Mouse (Mus musculus) stomach, postnatal 0 days (tissue): ENCODE results near the gene Igsf3. TPM values are rescaled to one million over a fixed set of nuclear protein-coding genes. Genes with fewer than 3 reads are reported as not detected.

ENCODE experiments used
- ATAC-seq: fragments of 200-750 bp; cut with Nextera tagmentation; 2 replicates; pipeline ENCODE4 v1.8.0; 2017; ENCODE audit not compliant: low FRiP score, low TSS enrichment
- DNase-seq: peaks from one replicate; pipeline ENCODE4 v3.0.0-alpha.2; 2016; ENCODE audit warnings: low spot score
- H3K27ac ChIP-seq: fragments of 300-500 bp; sonication (generic); replicated peaks from 2 replicates; pipeline ENCODE4 v1.5.1; 2014; ENCODE audit warnings: mild to moderate bottlenecking, control low read depth
- H3K27me3 ChIP-seq: fragments of 300-500 bp; sonication (generic); 2 replicates; pipeline ENCODE4 v1.6.1; 2014; ENCODE audit warnings: low read length; ENCODE audit not compliant: control insufficient read depth, insufficient read depth
- H3K36me3 ChIP-seq: fragments of 300-500 bp; sonication (generic); 2 replicates; pipeline ENCODE4 v1.6.1; 2014; ENCODE audit warnings: low read length, mixed read lengths; ENCODE audit not compliant: control insufficient read depth, insufficient read depth
- H3K4me1 ChIP-seq: fragments of 300-500 bp; sonication (generic); replicated peaks from 2 replicates; pipeline ENCODE4 v1.6.1; 2014; ENCODE audit warnings: antibody characterized with exemption; ENCODE audit not compliant: control insufficient read depth, insufficient read depth
- H3K4me2 ChIP-seq: fragments of 300-500 bp; sonication (generic); replicated peaks from 2 replicates; pipeline ENCODE4 v1.6.1; 2014; ENCODE audit warnings: low read depth, mild to moderate bottlenecking, control low read depth, moderate library complexity
- H3K4me3 ChIP-seq: fragments of 300-500 bp; sonication (generic); 2 replicates; pipeline ENCODE4 v1.5.1; 2014; ENCODE audit warnings: low read depth, low read length, control low read depth
- H3K9ac ChIP-seq: fragments of 300-500 bp; sonication (generic); 2 replicates; pipeline ENCODE4 v1.6.1; 2014; ENCODE audit warnings: mild to moderate bottlenecking, low read length, control low read depth, mixed read lengths
- H3K9me3 ChIP-seq: fragments of 300-500 bp; sonication (generic); 2 replicates; pipeline ENCODE4 v1.6.1; 2016; ENCODE audit warnings: low read length; ENCODE audit not compliant: control insufficient read depth
- CTCF ChIP-seq: IDR thresholded peaks from 2 replicates; pipeline ENCODE4 v1.5.1; 2016; ENCODE audit warnings: antibody characterized with exemption, low read depth, mild to moderate bottlenecking, moderate library complexity
- EP300 ChIP-seq: optimal IDR thresholded peaks from 2 replicates; pipeline ENCODE3; 2016; ENCODE audit warnings: antibody characterized with exemption
- WGBS: fragments of 180-500 bp; shearing (Covaris S2); extraction: QIAGEN DNeasy Blood & Tissue Kit; methylation state at CpG from one replicate; pipeline ENCODE4 v1.1.7; 2014; 5-methylcytosine and 5-hydroxymethylcytosine counted together
- polyA plus RNA-seq: library from polyadenylated mRNA; unstranded; fragments of >200 nt; fragmentation: Nextera tagmentation; extraction: Ambion mirVana; gene quantifications from 2 replicates; pipeline ENCODE4 v1.2.1, GENCODE M21; 2015

Gene Igsf3
- polyA plus RNA-seq, 1 experiment from 2014 or later = 12.4 TPM

DNA sequence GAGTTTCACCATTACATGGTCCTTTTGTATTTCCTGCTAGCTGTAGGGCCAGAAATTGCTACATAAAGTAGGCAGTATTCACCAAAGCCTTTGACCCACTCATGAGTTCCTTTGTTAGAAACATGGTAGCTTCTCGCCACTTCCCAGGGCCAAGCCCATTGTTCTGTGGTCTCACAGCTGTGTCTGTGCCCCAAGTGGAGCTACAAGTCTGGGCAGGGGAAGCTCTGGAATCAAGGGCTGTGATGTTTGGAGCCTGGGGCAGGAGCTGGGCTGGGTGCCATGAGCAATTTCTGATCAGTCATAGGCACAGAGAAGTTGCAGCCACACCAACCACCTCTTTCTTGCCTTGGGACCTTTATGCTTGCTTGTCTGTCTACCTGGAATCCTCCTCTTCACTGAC, 30.1 kb upstream of the Igsf3 start:
- no peaks in the 10 kb centered on the region for H3K9me3 ChIP-seq
- DNase-seq (no peak), ATAC-seq (no peak)
- 60% methylated on average over 1 of the region's 1 CpGs for WGBS
- no peak overlapping the region for H3K4me2 ChIP-seq
- H3K27ac ChIP-seq = no peak overlapping the region
- H3K9ac ChIP-seq = no peak overlapping the region
- H3K4me3 ChIP-seq = no peak overlapping the region
- H3K4me1 ChIP-seq = no peaks in the 10 kb centered on the region; the same call in 1 of the 2 replicates
- H3K36me3 ChIP-seq = no peaks in the 10 kb centered on the region
- H3K27me3 ChIP-seq = no peaks in the 10 kb centered on the region
- no peak for TF ChIP-seq EP300
- TF ChIP-seq CTCF = no peak

DNA sequence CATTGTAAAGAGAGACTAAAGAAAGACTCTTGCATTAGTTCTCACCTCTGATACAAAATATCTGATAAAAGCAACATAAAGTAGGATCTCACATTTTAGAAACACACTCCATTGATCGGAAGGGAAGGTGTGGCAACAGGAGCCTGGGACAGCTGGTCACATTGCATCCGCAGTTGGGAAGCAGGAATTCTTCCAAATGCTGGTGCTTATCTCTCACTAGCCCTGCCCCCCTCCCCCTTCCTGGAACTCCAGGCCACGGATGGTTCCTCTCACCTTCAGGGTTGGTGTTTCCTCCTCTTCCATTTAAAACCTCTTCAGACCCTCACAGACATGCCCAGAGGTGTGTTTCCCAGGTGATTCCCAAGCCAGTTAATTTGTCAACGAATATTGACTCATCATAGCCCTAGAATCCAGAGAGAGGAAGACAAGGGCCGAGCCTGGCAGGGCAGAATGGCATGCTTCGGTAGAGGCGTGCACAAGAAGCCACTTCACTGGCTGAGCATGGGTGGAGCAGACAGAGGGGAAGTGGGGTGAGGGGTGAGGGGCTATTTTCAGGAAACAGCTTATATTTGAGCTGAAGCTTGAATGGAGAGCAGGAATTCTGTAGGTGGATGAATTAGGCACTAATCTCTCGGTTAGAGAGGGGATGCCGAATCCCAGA, 28.3 kb upstream of the Igsf3 start:
- 42% methylated on average over 9 of the region's 9 CpGs for WGBS
- no peak for DNase-seq
- Histone ChIP-seq H3K4me2 (no peak overlapping the region), H3K4me1 (no peaks in the 10 kb centered on the region; the same call in 1 of the 2 replicates), H3K27ac (no peak overlapping the region), H3K9ac (no peak overlapping the region), H3K4me3 (no peak overlapping the region), H3K27me3 (no peaks in the 10 kb centered on the region), H3K36me3 (no peaks in the 10 kb centered on the region), H3K9me3 (no peaks in the 10 kb centered on the region)
- TF ChIP-seq CTCF = no peak
- TF ChIP-seq EP300 = no peak
- ATAC-seq = no peak

DNA sequence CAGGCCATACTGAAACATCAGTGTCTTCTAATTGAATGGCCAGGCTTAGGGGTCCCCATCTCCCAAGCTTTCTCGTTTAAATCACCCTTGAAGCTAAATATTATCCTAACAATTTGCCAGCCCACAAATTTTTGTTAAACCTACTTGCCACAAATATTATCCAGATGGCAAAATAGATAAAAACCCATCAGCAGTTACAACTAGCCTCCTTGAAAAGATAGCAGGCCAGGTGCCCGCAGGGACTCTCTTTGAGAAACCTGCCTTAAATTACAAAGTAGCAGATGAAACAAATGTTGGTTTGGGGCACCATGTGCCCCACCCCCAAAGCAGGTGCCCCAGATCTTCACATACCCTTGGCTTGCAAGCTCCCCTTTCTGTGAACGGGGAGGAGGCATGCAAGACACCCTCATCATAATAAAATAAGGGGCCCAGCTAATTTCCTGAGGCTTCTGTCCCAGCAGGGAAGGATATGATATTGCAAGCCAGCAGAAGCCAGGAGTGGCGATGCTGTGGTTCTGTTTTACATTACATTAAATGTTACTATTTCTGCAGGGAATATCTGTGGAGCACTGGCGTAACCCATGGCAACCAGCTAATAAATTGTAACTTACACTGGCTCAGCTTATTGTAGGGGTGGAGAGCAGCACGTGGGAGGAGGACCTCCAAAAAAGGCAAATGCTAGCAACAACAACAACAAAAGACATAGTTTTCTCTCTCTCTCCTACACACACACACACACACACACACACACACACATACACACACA, 27.2 kb upstream of the Igsf3 start:
- H3K4me3 ChIP-seq = no peak overlapping the region
- TF ChIP-seq CTCF (no peak), EP300 (no peak)
- ATAC-seq = no peak
- H3K27ac ChIP-seq = no peak overlapping the region
- no peaks in the 10 kb centered on the region for H3K36me3 ChIP-seq
- DNase-seq = no peak
- H3K4me1 ChIP-seq = no peaks in the 10 kb centered on the region; the same call in 1 of the 2 replicates
- no peaks in the 10 kb centered on the region for H3K9me3 ChIP-seq
- WGBS = 49% methylated on average over 6 of the region's 6 CpGs
- H3K4me2 ChIP-seq = no peak overlapping the region
- H3K27me3 ChIP-seq = no peaks in the 10 kb centered on the region
- no peak overlapping the region for H3K9ac ChIP-seq

DNA sequence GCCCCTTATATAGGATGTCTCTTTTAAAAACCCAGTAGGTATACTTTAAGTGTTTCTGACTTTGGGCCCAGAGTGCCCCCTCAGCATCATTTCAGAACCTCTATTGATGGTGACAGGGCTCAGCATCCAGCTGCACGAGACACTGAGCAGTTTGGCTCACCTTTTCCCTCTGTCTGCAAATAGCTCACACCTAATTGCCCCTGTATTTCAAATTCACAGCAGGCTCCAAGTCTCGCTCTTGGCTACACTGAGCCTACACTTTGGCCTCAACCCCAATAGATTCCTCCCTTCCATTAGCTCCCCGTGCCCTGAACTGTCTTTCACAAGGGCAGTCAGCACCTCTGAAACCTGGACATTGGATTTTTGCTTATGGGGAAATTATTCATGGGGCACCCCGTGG, 26.5 kb upstream of the Igsf3 start:
- no peaks in the 10 kb centered on the region for H3K9me3 ChIP-seq
- no peaks in the 10 kb centered on the region for H3K36me3 ChIP-seq
- no peaks in the 10 kb centered on the region for H3K27me3 ChIP-seq
- H3K4me2 ChIP-seq = no peak overlapping the region
- H3K27ac ChIP-seq = no peak overlapping the region
- 71% methylated on average over 4 of the region's 4 CpGs for WGBS
- TF ChIP-seq EP300 (no peak), CTCF (no peak)
- H3K4me3 ChIP-seq = no peak overlapping the region
- no peak for DNase-seq
- ATAC-seq = no peak
- no peak overlapping the region for H3K9ac ChIP-seq
- no peaks in the 10 kb centered on the region; the same call in 1 of the 2 replicates for H3K4me1 ChIP-seq

DNA sequence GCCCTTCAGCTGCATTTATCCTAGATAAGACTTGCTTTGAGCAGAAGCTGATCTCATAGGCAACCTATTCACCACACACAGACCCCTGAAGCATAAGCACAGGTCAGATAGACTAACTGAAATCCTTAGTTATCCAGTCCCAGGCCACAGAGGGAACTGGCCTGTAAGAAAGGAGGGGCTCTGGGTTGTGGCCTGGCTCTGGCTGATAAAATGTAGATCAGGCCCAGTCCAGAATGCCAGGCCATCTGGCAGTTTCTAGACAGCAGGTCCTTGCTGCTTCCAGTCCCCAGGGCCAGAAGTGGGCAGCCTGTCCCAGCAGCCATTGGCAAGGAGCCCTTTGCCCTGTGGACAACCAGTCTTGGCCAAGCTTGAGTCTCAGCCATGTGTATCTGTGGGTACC, 22.4 kb upstream of the Igsf3 start:
- Histone ChIP-seq H3K9me3 (no peaks in the 10 kb centered on the region), H3K4me1 (no peaks in the 10 kb centered on the region; the same call in 1 of the 2 replicates), H3K27ac (no peak overlapping the region), H3K36me3 (no peaks in the 10 kb centered on the region), H3K4me2 (no peak overlapping the region), H3K9ac (no peak overlapping the region), H3K4me3 (no peak overlapping the region), H3K27me3 (no peaks in the 10 kb centered on the region)
- ATAC-seq (no peak), DNase-seq (no peak)
- TF ChIP-seq CTCF (no peak), EP300 (no peak)

DNA sequence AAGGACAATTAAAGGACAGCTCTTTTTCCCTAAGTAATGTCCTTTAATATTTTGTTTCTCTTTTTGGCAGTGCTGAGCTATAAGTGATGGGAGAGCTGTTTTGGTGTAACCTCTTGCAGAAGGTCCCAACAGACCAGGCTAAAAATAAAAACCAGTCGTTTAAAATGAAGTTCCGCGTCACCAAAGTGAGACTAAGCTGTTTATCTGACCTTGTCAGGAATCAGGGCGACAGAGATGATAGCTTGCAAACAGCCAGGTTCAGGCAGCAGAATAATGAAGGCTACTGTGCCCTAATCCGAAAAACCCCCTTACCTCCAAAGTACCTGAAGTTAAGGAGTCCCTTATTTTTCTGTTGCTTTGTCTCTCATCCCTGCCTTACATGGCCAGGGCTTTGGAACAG, 21.2 kb upstream of the Igsf3 start:
- H3K27ac ChIP-seq = no peak overlapping the region; the same call in 1 of the 2 replicates
- ATAC-seq (no peak), DNase-seq (no peak)
- no peaks in the 10 kb centered on the region for H3K36me3 ChIP-seq
- H3K9me3 ChIP-seq = no peaks in the 10 kb centered on the region
- no peak overlapping the region for H3K9ac ChIP-seq
- H3K4me3 ChIP-seq = no peak overlapping the region
- H3K4me2 ChIP-seq = no peak overlapping the region
- WGBS = 31% methylated on average over 5 of the region's 5 CpGs
- no peak for TF ChIP-seq EP300
- no peak for TF ChIP-seq CTCF
- no peaks in the 10 kb centered on the region; the same call in 1 of the 2 replicates for H3K4me1 ChIP-seq
- H3K27me3 ChIP-seq = no peaks in the 10 kb centered on the region
